Mouse (Mus musculus) lung, postnatal 10 days (tissue): ENCODE measurements around the gene Nos3.

ENCODE experiments used
- DNase-seq: peaks from one replicate; pipeline ENCODE4 v3.0.0; 2021

Gene Nos3

DNA sequence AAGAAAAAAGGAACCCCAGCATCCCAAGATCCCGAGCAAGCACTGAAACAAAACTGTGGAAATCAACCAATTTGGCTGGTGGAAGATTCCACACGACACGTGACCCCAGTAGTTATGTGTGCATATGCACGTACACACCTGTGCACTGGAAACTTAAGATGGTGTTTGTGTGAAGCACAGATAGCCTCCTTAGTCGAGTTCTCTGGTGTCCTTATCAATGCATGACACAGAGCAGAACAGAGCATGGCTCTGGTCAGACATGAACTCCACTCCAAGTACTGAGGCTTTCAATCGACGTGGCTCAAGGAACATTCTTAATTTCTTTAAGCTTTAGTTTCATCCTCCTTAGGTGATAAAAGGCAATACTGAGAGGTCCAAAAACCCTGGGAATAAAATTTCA is 18.3 kb upstream of the Nos3 start:
- no peak for DNase-seq

DNA sequence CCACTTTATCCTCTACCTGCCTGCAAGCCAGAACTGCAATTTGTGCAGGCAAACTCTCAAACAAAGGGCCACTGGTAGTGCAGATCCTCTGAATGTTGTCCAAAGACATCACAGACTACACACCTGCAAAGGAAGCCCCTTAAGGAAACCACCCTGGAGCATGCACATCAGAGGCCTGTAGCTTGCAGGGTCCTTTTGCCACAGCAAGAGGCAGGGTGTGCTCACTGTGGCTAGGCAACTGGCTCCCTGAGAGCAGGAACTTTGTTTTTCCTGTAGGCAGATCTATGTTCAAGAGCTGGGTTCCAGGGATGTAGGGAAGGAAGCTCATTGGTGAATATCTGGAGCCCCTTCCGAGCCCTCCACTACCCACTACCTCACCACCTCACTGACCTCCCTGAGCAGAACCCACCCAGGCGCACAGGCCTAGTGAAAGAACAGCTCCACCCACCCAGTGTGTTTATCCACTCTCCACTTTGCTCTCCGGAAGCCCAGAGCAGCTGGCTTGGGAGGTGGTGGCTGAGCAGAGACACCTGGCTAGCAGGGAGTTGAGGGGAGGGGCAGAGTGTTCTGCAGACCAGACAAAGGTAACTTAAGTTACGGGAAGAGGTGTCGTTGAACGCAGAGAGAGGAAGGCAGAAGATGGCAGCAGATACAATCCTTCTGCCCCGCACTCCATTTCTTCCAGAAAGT is 17.3 kb upstream of the Nos3 start:
- peak; percentile 75 for DNase-seq

DNA sequence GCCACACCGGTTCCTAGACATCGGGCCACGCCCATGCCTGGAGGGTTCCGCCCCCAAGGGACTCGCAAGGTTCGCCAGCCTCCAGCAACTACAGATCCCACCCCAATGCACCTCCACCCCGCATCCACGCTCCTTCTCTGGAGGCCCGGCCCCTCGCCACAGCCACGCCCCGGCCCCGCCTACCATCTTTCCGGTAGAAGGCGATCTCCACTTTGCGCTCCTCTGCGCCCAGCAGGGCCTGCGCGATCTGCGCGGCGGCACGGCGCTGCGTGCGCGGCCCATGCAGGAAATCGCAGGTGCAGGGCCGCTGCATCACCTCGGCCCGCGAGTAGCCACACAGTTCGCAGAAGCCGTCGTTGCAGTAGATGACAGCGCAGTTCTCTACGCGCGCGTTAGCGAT is 16.5 kb upstream of the Nos3 start:
- DNase-seq: peak; percentile 90

DNA sequence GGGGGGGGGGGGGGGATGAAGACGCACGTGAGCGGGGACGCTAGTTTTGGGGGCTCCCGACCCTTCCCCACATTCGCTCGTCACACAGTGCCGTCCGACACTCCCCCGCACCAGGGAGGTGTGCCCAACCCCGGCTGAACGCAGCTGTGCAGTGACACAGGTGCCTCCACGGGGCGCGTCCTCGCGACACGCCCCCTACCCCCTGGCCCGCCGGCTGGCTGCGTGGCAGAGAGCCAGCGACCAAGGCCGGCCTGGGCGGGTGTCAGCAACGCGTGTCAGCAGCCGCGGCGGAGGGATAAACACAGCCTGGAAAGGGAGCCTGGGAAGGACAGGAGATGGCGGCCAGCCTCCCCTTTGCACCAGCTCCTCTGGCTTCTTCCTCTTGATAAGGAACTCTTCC is 16.1 kb upstream of the Nos3 start:
- peak; percentile 67 for DNase-seq

DNA sequence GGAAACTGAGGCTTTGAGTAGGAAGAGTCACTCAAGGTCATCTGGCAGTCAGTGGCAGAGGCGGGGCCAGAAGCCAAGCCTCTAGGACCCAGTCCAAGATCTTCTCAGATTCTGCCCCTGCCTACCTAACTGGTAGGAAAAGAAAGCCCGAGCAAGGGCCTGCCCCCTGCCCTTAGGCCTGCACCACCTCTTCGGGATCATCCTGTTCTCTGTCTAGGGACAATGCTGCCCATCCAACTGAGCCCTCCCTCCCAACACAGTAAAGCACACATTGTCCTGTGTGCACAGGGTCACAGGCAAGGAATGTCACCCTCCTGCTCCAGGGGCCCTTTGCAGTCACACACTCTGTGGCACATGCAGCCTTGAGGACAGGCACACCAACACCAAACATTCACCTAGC is 14.5 kb upstream of the Nos3 start:
- DNase-seq: no peak

DNA sequence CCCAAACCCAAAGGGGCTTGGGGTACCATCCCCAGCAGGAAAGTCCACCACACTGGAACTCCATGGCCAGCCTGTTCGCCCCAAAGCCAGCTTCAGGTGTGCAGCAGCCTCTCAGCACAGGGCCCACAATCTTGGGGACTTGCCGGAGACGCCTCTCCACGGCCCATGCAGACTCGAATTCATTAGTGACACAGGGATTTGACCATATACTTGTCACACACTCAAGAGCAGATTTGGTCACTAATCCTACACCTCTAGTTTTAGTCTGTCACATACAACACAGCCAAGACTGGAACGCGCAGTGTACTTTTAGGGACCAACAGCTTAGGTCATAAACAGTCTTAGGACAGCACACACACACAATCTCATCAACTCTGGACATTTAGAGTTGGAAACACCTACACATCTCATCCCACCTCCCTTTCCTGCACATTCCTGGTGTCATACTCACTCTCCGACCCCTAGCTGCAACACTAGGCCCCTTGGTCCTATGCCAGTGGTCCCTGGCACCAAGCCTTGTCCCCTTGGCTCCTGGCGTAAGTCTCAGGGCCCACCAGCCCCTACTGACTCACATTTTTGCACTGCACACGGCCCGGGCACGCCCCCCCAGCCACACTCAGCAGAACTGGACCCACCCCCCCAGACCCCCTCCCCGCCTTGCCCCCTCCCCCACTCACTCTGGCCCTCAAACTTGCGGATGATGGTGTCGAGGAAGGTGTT is 13.9 kb upstream of the Nos3 start:
- DNase-seq: no peak

DNA sequence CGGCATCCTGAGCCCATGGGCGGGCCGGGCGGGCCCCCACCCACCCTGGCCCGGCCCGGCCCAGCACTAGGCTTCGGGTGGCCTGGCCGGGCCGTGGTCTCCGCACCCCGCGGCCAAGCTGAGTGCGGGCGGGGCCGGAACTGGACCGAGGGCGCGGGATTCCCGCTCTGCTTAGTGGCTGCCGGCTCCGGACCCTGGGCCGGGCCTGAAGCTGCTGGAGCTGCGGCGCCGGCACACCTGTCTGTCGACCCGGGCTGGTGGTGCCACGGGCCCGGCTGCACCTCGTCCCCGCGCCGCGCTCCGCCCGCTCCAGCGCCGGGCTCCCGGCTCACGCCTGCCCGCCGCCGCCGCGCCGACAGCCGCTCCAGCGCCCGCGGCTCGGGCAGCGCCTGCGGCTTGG is 13.3 kb upstream of the Nos3 start, which contains the start of gene Kcnh2:
Kcnh2 (minus strand) TSS at position 327 of the 400 bp plus-strand sequence.
- no peak for DNase-seq

DNA sequence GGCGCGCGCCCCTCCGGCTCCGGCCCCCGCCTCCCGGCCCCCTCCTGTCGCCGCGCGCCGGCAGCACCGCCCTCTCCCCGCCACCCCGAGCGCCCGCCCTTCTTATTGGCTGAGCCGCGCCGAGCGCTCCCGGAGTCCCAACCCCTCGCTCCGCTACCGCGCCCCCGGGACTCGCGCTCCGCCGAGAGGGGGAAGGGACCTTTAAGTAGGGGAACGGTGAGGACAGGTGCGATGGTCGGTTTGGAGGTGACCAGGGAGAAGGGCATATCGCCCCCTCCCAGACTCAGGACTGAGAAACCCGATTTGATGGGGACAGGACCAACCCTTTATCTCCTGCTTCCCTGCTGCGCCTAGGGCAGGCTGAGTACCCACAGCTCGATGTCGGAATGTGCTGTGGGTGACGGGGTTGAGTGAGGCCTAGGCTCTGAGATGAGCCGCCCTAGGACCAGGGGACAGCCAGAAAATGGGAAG is 12.9 kb upstream of the Nos3 start:
- DNase-seq: peak; percentile 88

DNA sequence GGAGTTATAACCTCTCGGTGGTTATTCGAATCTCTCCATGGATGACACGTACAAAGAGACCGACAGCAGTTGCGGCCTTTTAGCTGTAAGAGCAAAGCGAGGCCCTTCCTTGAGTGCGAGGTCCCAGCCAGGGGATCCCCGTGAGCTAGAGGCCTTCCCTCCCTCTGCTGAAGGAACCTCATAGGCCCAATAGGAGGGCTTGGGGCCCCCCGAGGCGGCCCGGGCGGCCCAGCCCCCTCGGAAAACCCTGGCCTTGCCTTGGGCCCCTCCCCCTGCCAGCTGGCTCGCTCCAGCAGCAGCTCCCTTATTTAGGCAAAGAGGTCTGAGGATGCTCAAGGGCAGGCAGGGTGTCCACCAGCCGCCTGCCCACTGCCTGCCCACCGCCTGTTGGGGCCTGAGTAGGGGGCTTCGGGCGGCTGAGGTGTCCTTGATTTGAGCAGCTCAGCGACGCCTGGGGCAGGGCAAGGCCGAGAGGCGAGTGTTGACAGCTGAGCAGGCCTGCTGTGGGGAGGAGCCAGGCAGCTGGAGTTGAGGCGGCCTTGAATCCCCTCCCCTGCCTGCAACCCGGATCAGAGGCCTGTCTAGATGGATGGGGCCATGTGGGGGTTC is 12.3 kb upstream of the Nos3 start:
- DNase-seq: peak; percentile 75

DNA sequence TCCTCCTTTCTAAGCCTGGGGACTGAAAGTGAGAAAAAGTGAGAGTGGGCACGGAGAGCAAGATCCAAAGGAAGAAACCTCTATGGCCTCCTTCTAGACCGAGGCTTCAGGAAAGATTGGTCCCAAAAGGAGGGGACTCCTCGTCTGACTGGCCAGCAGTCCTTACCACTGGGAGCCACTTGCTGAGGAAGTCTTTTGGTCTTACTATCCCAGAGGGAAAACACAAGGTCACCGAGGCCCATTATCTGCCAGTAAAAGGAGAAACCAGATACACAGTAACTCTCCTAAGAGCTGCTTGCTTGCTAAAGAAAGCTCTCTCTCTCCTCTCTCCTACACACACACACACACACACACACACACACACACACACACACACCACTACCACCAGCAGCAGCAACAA is 11.3 kb upstream of the Nos3 start:
- no peak for DNase-seq

DNA sequence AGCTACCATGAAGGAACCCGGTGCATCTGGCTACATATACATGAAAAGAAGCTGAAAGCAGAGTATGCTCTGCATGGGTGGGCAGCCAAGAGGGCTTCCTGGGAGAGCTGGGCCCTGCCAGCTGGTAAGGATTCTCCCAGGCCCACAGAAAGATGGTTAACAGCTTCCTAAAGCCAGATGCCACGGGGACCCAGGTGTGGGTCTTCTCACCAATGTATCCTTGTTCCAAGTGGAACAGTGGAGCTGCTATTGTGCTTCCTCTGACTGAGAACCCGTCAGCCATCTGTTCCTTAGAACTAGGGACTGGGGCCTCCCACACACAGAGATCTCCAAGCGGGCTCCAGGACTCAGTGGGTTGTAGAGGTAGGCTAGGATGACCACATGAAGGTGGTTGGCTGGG is 7.8 kb upstream of the Nos3 start:
- no peak for DNase-seq

DNA sequence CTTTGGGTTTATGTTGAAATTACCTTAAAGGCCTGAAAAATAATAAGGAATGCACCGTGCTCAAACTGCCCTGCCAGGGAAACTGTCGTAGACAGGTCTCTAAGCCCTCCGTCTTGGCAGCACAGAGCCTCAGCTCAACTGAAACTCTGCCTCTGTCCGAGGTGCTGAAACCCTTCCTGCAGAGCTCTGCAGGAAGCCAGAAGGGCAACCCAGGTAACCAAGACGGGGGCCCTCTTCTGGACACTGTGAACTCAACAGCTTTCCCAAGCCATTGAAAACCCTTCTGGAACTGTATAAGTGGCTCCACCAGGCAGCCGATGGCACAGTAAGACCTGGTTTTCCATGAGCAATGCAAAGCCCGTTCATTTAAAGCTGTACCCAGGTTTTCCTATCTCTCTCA is 7.1 kb upstream of the Nos3 start:
- peak; percentile 87 for DNase-seq

DNA sequence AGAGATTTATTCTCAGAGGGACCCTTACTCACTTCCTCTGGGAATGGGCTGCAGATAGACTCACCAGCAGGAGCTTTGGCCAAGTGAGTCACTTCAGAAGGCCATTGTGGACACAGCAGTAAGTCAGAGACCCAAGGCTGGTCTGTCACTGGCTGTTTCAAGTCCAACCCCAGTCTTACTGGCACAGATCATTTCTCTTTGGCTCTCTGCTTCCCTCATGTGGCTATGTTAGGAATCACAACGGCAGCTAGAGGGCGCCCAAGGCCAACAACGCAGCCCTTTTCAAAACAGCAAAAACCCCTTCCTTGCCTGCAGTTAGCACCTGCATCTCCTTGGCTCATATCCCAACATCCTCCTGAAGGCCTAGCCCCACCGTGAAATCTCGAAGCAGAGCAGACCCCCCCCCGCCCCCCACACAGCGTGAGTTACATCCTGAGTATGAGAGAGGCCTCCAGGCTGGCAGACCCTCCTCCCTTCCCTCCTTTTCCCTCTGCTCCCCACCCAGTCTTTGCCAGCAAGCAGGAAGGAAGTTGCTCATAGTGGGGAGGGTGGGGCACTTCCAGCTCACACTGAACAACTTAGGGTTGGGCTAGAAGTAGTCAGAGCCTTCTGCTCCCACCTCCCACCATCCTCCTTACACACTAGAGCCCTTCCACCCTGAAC is 3.7 kb upstream of the Nos3 start:
- peak; percentile 89 for DNase-seq

DNA sequence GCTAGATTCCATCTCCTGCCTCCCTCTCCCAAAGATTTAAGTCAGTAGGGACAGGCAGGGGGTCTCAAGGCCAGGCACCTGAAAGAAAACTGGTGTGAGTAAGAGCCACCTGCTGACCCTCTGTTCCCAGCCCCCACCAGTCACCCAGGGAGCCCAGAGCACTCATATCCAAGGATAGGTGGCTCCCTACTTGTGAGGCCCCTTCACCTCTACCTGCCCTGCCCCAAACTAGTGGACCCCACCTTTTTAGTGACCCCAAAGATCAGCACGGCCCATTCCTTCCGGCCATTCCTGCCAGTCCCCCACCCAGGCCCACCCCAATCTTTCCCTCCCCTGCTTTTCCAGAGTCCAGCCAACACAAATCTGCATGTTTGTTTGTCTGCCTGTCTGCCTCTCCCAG is 1.1 kb upstream of the Nos3 start:
- DNase-seq: no peak

DNA sequence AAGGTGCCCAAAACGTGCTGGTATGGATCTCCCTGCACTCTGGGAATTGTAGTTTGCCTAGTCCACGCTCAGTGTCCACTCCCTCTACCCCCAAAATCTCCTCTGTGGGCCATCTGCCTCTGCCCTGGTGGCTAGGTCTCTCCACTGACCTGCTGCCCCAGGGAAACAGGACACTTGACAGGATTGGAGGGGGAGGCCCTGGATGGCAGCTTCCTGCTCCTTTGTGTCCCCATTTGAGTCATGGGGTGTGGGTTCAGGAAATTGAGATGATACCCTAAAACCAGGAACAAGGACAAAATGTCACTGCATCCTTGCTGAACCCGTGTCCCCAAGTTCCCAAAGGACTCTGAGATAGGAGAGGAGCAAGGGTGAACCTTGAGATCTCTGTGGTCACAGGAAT is 549 bp upstream of the Nos3 start:
- no peak for DNase-seq

DNA sequence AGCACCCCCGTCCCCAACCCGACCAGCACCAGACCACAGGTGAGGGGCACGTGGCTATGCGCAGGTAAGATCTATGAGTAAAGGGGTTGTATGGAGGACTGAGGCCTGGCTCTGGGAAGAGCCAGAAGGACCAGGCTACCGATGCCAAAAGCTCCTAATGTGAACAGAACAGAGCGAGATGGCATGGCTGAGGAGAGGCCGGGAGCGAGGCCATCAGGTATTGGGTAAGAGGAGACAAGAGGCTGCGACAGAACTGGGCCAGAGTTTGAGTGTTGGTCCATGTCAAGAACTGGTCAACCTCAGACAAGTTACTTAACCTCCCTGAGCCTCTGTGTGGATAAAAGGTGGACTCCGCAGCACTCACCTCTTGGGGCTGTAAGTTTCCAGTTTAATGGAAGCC is 353 bp downstream of the Nos3 start:
- no peak for DNase-seq

DNA sequence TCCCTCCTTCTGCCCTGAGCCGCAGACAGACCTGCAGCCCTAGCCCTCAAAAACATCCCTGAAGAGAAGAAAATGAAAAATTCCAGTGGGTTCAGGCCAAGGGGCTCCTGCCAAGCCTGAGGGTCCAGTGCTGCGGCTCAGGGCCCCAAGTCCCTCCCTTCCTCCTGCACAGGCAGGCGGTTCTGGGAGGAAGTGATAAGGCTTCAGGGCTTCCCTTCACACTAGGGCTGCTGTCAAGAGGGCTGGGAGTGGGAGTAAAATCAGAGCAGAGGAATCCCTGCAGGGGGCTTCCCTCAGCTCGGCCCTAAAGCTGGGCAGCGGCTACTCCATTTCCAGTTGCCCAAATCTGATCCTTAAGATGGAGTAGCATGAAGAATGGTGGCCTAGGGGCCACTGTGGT is 918 bp downstream of the Nos3 start:
- DNase-seq: peak; percentile 31

DNA sequence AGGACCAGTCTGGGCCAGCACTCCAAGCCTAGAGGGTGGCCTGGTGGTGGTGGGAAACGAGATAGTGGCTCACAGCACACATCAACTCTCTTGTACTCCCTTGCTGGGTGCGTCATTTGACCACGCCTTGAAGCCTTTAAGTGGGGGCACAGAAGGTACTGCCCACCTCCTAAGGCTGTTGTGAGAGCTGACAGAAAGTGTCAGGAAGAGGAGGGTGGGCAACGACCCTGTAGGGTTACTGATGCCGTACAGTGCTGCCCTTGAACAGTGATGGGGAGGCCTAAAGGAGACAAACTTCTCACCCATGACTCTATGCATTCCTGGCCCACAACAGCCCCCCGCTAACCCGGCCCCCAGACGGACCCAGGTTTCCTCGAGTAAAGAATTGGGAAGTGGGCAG is 1.8 kb downstream of the Nos3 start:
- DNase-seq: no peak

DNA sequence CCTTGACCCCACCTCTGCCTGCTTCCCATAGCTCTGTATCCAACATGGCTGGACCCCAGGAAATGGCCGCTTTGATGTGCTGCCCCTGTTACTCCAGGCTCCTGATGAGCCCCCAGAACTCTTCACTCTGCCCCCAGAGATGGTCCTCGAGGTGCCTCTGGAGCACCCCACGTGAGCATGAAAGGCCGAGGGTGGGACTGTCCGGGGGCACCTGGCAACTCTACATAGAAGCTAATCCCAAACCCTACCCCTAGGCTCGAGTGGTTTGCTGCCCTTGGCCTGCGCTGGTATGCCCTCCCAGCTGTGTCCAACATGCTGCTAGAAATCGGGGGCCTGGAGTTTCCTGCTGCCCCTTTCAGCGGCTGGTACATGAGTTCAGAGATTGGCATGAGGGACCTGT is 5.2 kb downstream of the Nos3 start:
- DNase-seq: no peak

DNA sequence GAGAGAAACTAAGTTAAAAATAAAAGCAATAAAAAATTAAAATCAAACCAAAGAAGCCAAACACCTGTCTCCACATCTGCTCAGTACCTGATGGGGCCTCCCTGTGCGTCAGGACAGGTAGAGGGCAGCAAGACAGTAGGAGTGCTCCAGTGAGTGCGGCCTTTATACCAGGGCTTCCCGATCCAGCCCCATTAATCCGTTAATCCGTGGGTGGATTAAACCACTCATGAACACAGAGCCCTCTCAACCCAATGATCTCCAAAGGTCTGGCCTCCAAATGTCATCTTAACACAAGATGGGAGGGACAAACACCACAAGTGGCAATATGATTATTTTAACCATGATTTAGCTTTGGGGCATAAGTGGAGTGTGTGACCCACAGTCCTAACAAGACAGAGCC is 9.2 kb downstream of the Nos3 start:
- no peak for DNase-seq

DNA sequence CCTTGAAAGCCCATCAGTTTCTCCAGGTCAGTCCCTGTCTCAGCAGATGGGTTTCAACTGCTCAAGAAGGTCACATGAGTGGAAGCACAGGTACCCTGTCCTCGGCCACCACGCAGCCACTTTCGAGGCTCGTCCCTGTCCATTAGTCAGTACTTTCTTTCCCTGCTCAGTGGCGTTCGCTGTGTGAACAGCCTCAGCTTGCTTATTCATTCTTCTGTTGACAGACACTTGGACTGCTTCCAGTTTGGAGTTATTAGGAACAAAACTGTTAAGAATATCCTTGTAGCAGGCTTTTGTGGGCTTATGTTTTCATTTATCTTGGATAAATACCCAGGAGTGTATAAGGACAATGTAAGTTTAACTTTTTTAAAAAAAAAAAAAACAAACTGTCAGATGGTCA is 9.6 kb downstream of the Nos3 start:
- peak; percentile 34 for DNase-seq

DNA sequence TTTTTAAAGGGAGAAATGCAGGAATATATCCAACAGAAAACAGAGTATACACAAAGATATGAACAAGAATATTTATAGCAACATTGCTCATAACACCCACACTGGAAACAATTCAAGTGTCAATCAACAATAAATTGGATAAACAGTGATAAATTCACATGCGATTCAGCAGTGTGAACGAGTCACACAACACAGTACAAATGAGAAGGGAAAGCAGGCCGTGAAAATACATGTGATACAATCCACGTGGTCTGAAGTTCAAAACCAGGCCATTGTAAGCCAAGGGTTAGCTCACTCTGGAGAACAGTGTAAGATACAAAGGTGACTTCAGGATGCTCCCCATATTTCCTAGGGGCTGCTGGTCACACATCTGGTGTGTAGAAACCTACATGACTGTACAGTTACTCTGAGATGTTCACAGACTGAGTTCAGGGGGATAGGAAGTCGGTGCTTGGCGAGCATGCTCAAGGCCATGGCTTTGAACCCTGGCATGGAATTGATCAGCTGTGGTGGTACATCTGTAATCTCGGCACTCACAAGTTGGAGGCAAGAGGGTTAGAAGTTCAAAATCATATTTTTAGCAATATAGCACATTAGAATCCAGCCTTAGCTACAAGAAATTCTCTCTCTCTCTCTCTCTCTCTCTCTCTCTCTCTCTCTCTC is 10.2 kb downstream of the Nos3 start:
- no peak for DNase-seq

DNA sequence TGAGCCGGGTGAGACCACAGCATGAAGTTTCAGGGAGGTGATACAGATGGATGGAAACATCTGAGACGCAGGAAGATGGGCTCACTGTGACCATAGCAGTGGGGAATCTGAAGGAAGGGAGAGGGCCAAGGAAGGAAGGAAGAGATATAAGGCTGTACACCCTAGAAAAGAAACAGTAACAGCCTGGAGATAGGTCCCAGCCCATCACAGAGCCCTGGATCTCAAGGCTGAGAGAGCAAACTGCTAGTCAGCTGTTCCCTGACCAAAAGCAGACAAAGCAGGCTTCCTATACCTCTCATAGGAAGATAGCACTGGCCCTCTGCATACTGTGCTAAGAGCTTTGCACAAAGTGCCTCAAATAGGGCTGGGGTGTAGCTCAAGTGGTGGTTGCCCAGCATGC is 14.1 kb downstream of the Nos3 start:
- no peak for DNase-seq
